ENCODE assay signal across 24 mouse cellular contexts in the genomic region with DNA sequence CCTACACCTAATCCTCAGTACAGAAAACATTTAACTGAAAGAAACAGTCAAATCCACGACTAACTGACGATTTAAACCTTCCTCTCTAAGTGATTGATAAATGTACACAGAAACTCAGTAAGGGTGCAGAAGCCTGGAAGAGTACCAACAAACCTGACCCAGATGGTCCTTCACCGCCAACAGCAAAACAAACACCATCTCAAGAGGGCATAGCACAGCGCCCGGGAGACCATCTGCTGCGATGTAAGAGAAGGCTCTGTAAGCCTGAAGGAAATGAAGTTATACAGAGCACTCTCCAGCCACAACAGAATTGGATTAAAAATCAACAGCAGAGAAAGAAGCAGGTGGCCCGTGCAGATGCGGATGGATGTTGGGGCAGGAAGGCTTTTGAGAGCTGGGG. TPM values are rescaled to one million over a fixed set of nuclear protein-coding genes. Genes with fewer than 3 reads are reported as not detected.
DNase-seq lines count a peak whose midpoint lies in the region; ATAC-seq and TF ChIP-seq lines count a peak whose summit lies in the region.
"Had no signal": no experiment of that assay in that cellular context is flagged by ENCODE, and none has a peak within 500 bp of the region (broad histone marks: within the 10 kb centered on the region; RNA-seq: fewer than 3 reads in every experiment).

No protein-coding gene starts in this region.

- in situ Hi-C loops in ES-E14 (cut with MboI; ENCODE audit: low sequenced_read_pairs in 2 of 2, unreplicated experiment in 2 of 2): no loop called here

- peaks cover 0 to 8% of the 10 kb centered on the region in 2 experiments; a peak in 1 of 4 replicates for H3K4me1 ChIP-seq in ES-E14 (ENCODE audit: control insufficient read depth in 2 of 2, insufficient read depth in 2 of 2, low read length in 2 of 2, poor library complexity in 1 of 2)
- no peaks in the 10 kb centered on the region for H3K4me1 ChIP-seq in lung, embryonic 16.5 days (replicated peaks; ENCODE audit: control insufficient read depth, insufficient read depth, low read length)
- H3K4me1 ChIP-seq: limb, embryonic 13.5 days had no signal

- no peak overlapping the region for H3K4me2 ChIP-seq in lung, embryonic 16.5 days (ENCODE audit: low read depth, low read length)
- H3K4me2 ChIP-seq: limb, embryonic 13.5 days had no signal

- WGBS in lung, embryonic 16.5 days: 34% methylated on average over 8 of the region's 8 CpGs

- peak; percentile 70 for ATAC-seq in lung, embryonic 16.5 days (ENCODE audit: low read depth)
- ATAC-seq: CD4-positive, CD25-positive, alpha-beta regulatory T cell, adult 4 months; inflammation-experienced regulatory T-cells, adult 6 months had no signal

- DNase-seq in cerebellum, adult 9-10 months: peak; percentile 32
- DNase-seq in cerebellum, postnatal 25 days: no peak
- DNase-seq in lung, adult 18-20 months: peak; percentile 63 to 79
- no peak for DNase-seq in lung, postnatal 14 days
- DNase-seq in ES-E14 (ENCODE audit: low read depth, low spot score): no peak
- no peak for DNase-seq in adrenal gland, adult 18-20 months (ENCODE audit: low spot score in 2 of 2)
- DNase-seq in heart, adult 8-10 months (ENCODE audit: low spot score): no peak
- DNase-seq: adrenal gland, adult 8-10 months; cerebellum, adult 2 months; heart, adult 11 months; heart, postnatal 4 days; thymus, postnatal 14 days had no signal

- H3K9me3 ChIP-seq in ES-E14 (ENCODE audit: control insufficient read depth, insufficient read depth, low read depth, low read length): no peaks in the 10 kb centered on the region
- H3K9me3 ChIP-seq in lung, embryonic 16.5 days (ENCODE audit: control insufficient read depth, low read length): 0 out of 2 replicates have a peak, but pooled peaks cover 3% of the 10 kb centered on the region

- H3K4me3 ChIP-seq in ES-E14 (ENCODE audit: insufficient read depth in 1 of 2, low read depth in 1 of 2, low read length in 2 of 2, poor library complexity in 1 of 2, severe bottlenecking in 1 of 2): no peak overlapping the region
- no peak overlapping the region for H3K4me3 ChIP-seq in lung, embryonic 16.5 days (ENCODE audit: low read length)
- H3K4me3 ChIP-seq: limb, embryonic 13.5 days had no signal

- H3K27ac ChIP-seq in ES-E14 (ENCODE audit: insufficient read depth, low read depth, low read length, poor library complexity, severe bottlenecking): no peak overlapping the region
- peak overlapping the region; percentile 45 for H3K27ac ChIP-seq in lung, embryonic 16.5 days (ENCODE audit: low read length)
- H3K27ac ChIP-seq: limb, embryonic 13.5 days; liver, embryonic 14.5 days had no signal

- H3K36me3 ChIP-seq in ES-E14 (ENCODE audit: control insufficient read depth, insufficient read depth, low read length, poor library complexity, severe bottlenecking): no peaks in the 10 kb centered on the region
- no peaks in the 10 kb centered on the region for H3K36me3 ChIP-seq in lung, embryonic 16.5 days (ENCODE audit: control insufficient read depth, insufficient read depth, low read length)
- H3K36me3 ChIP-seq: limb, embryonic 13.5 days had no signal

- H3K9ac ChIP-seq in ES-E14 (ENCODE audit: insufficient read depth, low read depth, low read length, poor library complexity, severe bottlenecking): peak overlapping the region; percentile 9; the same call in 1 of the 2 replicates
- no peak overlapping the region for H3K9ac ChIP-seq in lung, embryonic 16.5 days (ENCODE audit: low read length)
- H3K9ac ChIP-seq: limb, embryonic 13.5 days; liver, embryonic 14.5 days had no signal

- H3K27me3 ChIP-seq in lung, embryonic 16.5 days (ENCODE audit: control insufficient read depth, insufficient read depth, low read depth, low read length): no peaks in the 10 kb centered on the region

TF ChIP-seq in ES-E14, 5 proteins besides CTCF, POLR2A, EP300 and RAD21:
- no peak for TF ChIP-seq ZNF384 (IDR thresholded peaks at IDR 0.05; ENCODE audit: low read depth, low read length)
- no peak for TF ChIP-seq ZC3H11A (IDR thresholded peaks at IDR 0.05; ENCODE audit: borderline replicate concordance, low read depth, low read length)
- TF ChIP-seq CHD2 (IDR thresholded peaks at IDR 0.05; ENCODE audit: low read depth, low read length): no peak
- no peak for TF ChIP-seq HCFC1 (IDR thresholded peaks at IDR 0.05; ENCODE audit: borderline replicate concordance, insufficient read depth, low read length)

RNA-seq across cellular contexts. Expression of a gene that starts 9.4 kb away (rescaled TPM):
- 0.32 and 0.58 TPM in 2 replicates for total RNA-seq in ES-E14 (2012; rRNA removed)
- polyA plus RNA-seq in lung, embryonic 16.5 days (2015; fragmentation: Nextera tagmentation; extraction: Ambion mirVana): 0.54 and 0.87 TPM in 2 replicates
- total RNA-seq in adrenal gland, adult 18-20 months (2021): not detected
- total RNA-seq in heart, adult 8-10 months (2022): not detected
- total RNA-seq: adrenal gland, adult 8-10 months; gastrocnemius, adult 8-10 months; heart, postnatal 4 days; layer of hippocampus, postnatal 14 days; left cerebral cortex, postnatal 10 days; MEL had no signal
- polyA plus RNA-seq: CD4-positive, CD25-positive, alpha-beta regulatory T cell, adult 4 months; cerebellum, adult 2 months; heart, embryonic 14.5 days; inflammation-experienced regulatory T-cells, adult 6 months; kidney, embryonic 14.5 days; limb, embryonic 13.5 days had no signal

RNA-seq across cellular contexts. Expression of a gene that starts 9.9 kb away (rescaled TPM):
- total RNA-seq in ES-E14 (2012; rRNA removed): 38.8 and 51.9 TPM in 2 replicates
- 66.5 and 69.0 TPM in 2 replicates for polyA plus RNA-seq in lung, embryonic 16.5 days (2015; fragmentation: Nextera tagmentation; extraction: Ambion mirVana)
- total RNA-seq in adrenal gland, adult 18-20 months (2021): 10 to 100 TPM; 45.7 to 54.0 TPM
- total RNA-seq in heart, adult 8-10 months (2022): 10 to 100 TPM; 63.9 to 80.9 (median 69.3) TPM

RNA-seq across cellular contexts. Expression of a gene that starts 15.9 kb away (rescaled TPM):
- total RNA-seq in ES-E14 (2012; rRNA removed): 5.6 and 6.6 TPM in 2 replicates
- polyA plus RNA-seq in lung, embryonic 16.5 days (2015; fragmentation: Nextera tagmentation; extraction: Ambion mirVana): 6.6 and 10.1 TPM in 2 replicates
- 1 to 10 TPM; 1.9 to 3.3 TPM for total RNA-seq in adrenal gland, adult 18-20 months (2021)
- 1 to 10 TPM; 2.6 to 3.5 (median 3.0) TPM for total RNA-seq in heart, adult 8-10 months (2022)

RNA-seq across cellular contexts. Expression of a gene that starts 52.3 kb away (rescaled TPM):
- 3.8 and 5.7 TPM in 2 replicates for total RNA-seq in ES-E14 (2012; rRNA removed)
- 1.6 and 2.4 TPM in 2 replicates for polyA plus RNA-seq in lung, embryonic 16.5 days (2015; fragmentation: Nextera tagmentation; extraction: Ambion mirVana)
- 1 to 10 TPM; 1.3 to 2.8 TPM for total RNA-seq in adrenal gland, adult 18-20 months (2021)
- 1 to 10 TPM; 1.1 to 3.2 (median 1.8) TPM for total RNA-seq in heart, adult 8-10 months (2022)
- total RNA-seq: megakaryocyte-erythroid progenitor cell, adult 5-6 weeks had no signal

Comparison
In these comparisons a context has a peak if more than half of its experiments do, and no peak if none do; other contexts are left out.
1. DNase-seq: peak in cerebellum, adult 9-10 months (single experiment) and lung, adult 18-20 months (2 of 2); none in cerebellum, postnatal 25 days (0 of 2), lung, postnatal 14 days (single experiment), ES-E14 (single experiment), adrenal gland, adult 18-20 months (0 of 2) and heart, adult 8-10 months (single experiment).